9 mouse cellular contexts compared by ENCODE assay signal in genomic region chr9:14634155-14634554, GRCm38 (mm10). TPM values are rescaled to one million over a fixed set of nuclear protein-coding genes. Genes with fewer than 3 reads are reported as not detected.
DNase-seq lines count a peak whose midpoint lies in the region; ATAC-seq and TF ChIP-seq lines count a peak whose summit lies in the region.
"Had no signal": no experiment of that assay in that cellular context is flagged by ENCODE, and none has a peak within 500 bp of the region (broad histone marks: within the 10 kb centered on the region; RNA-seq: fewer than 3 reads in every experiment).

No protein-coding gene starts in this region.

- H3K36me3 ChIP-seq in lung, postnatal 0 days (ENCODE audit: insufficient read depth, low read length) = no peaks in the 10 kb centered on the region
- H3K36me3 ChIP-seq in hindbrain, embryonic 15.5 days = no peaks in the 10 kb centered on the region
- H3K36me3 ChIP-seq: liver, embryonic 12.5 days had no signal

- ATAC-seq in lung, postnatal 0 days = 0 out of 2 replicates have a peak, but pooled peaks have one; percentile 37
- ATAC-seq in hindbrain, embryonic 15.5 days (ENCODE audit: low FRiP score, low read depth) = peak; percentile 93
- ATAC-seq: liver, embryonic 12.5 days had no signal

- no peak overlapping the region for H3K4me2 ChIP-seq in lung, postnatal 0 days (replicated peaks; ENCODE audit: low read depth, low read length)
- peak overlapping the region; percentile 55 for H3K4me2 ChIP-seq in hindbrain, embryonic 15.5 days
- H3K4me2 ChIP-seq: liver, embryonic 12.5 days had no signal

- TF ChIP-seq CTCF in lung, postnatal 0 days (IDR thresholded peaks at IDR 0.05) = no peak

- 13% methylated on average over 15 of the region's 15 CpGs for WGBS in lung, postnatal 0 days
- 12% methylated on average over 15 of the region's 15 CpGs for WGBS in hindbrain, embryonic 15.5 days

- H3K9me3 ChIP-seq in lung, postnatal 0 days (ENCODE audit: low read length) = no peaks in the 10 kb centered on the region
- H3K9me3 ChIP-seq in hindbrain, embryonic 15.5 days = no peaks in the 10 kb centered on the region
- H3K9me3 ChIP-seq: liver, embryonic 12.5 days had no signal

- peak; percentile 62 for DNase-seq in embryo, embryonic 10 days (ENCODE audit: low spot score)
- no peak for DNase-seq in embryo, embryonic 9.5 days (ENCODE audit: extremely low spot score)
- DNase-seq in lung, postnatal 0 days (ENCODE audit: low spot score) = no peak
- DNase-seq in lung, postnatal 25 days (ENCODE audit: low spot score) = no peak
- DNase-seq in right cerebral cortex, adult 2 months (ENCODE audit: low spot score in 2 of 2) = peak; percentile 38 to 53
- no peak for DNase-seq in adrenal gland, postnatal 25 days
- DNase-seq in adrenal gland, adult (ENCODE audit: inconsistent age in 2 of 2, low spot score in 1 of 2) = no peak

- no peaks in the 10 kb centered on the region for H3K4me1 ChIP-seq in lung, postnatal 0 days (ENCODE audit: insufficient read depth, low read depth, low read length)
- peaks cover 26% of the 10 kb centered on the region for H3K4me1 ChIP-seq in hindbrain, embryonic 15.5 days (replicated peaks)
- H3K4me1 ChIP-seq: liver, embryonic 12.5 days had no signal

- H3K9ac ChIP-seq in lung, postnatal 0 days (replicated peaks; ENCODE audit: low read depth) = no peak overlapping the region
- no peak overlapping the region for H3K9ac ChIP-seq in hindbrain, embryonic 15.5 days
- H3K9ac ChIP-seq: liver, embryonic 12.5 days had no signal

- TF ChIP-seq EP300 in lung, postnatal 0 days (IDR thresholded peaks at IDR 0.05) = no peak

- H3K27me3 ChIP-seq in lung, postnatal 0 days (replicated peaks; ENCODE audit: insufficient read depth, low read length) = no peaks in the 10 kb centered on the region
- no peaks in the 10 kb centered on the region for H3K27me3 ChIP-seq in hindbrain, embryonic 15.5 days

- H3K27ac ChIP-seq in lung, postnatal 0 days (ENCODE audit: low read length) = no peak overlapping the region
- H3K27ac ChIP-seq in hindbrain, embryonic 15.5 days (replicated peaks) = no peak overlapping the region
- H3K27ac ChIP-seq: liver, embryonic 12.5 days had no signal

- H3K4me3 ChIP-seq in lung, postnatal 0 days (ENCODE audit: low read depth, low read length) = no peak overlapping the region
- peak overlapping the region; percentile 16; the same call in 1 of the 2 replicates for H3K4me3 ChIP-seq in hindbrain, embryonic 15.5 days
- H3K4me3 ChIP-seq: liver, embryonic 12.5 days had no signal

RNA-seq across cellular contexts. Expression of gene Amotl1, which starts 10.7 kb away (rescaled TPM):
- 12.9 and 14.3 TPM in 2 replicates for polyA plus RNA-seq in lung, postnatal 0 days (2015; fragmentation: Nextera tagmentation; extraction: Ambion mirVana)
- polyA plus RNA-seq in hindbrain, embryonic 15.5 days (2015; fragmentation: Nextera tagmentation; extraction: Ambion mirVana) = 8.1 and 8.4 TPM in 2 replicates
- total RNA-seq in adrenal gland, postnatal 25 days (2021) = 28.5 and 36.1 TPM in 2 replicates

Comparison
In these comparisons a context has a peak if more than half of its experiments do, and no peak if none do; other contexts are left out.
1. DNase-seq: peak in embryo, embryonic 10 days (single experiment) and right cerebral cortex, adult 2 months (2 of 2); none in embryo, embryonic 9.5 days (single experiment), lung, postnatal 0 days (single experiment), lung, postnatal 25 days (single experiment), adrenal gland, postnatal 25 days (single experiment) and adrenal gland, adult (0 of 2).